ENCODE assay signal across 14 mouse cellular contexts in genomic region chr16:31905331-31905730, GRCm38 (mm10). TPM values are rescaled to one million over a fixed set of nuclear protein-coding genes. Genes with fewer than 3 reads are reported as not detected.
A peak's percentile ranks its signal among the peaks of the same experiment; 100 is the strongest.
DNase-seq lines count a peak whose midpoint lies in the region; ATAC-seq and TF ChIP-seq lines count a peak whose summit lies in the region.
"Had no signal": no experiment of that assay in that cellular context is flagged by ENCODE, and none has a peak within 500 bp of the region (broad histone marks: within the 10 kb centered on the region; RNA-seq: fewer than 3 reads in every experiment).

No protein-coding gene starts in this region.

- no peaks in the 10 kb centered on the region for H3K27me3 ChIP-seq in lung, postnatal 0 days (replicated peaks; ENCODE audit: insufficient read depth, low read length)
- H3K27me3 ChIP-seq in liver, postnatal 0 days (ENCODE audit: insufficient read depth, low read length), result no peaks in the 10 kb centered on the region
- no peaks in the 10 kb centered on the region for H3K27me3 ChIP-seq in forebrain, embryonic 13.5 days
- H3K27me3 ChIP-seq: embryonic facial prominence, embryonic 13.5 days had no signal

- no peaks in the 10 kb centered on the region for H3K36me3 ChIP-seq in lung, postnatal 0 days (ENCODE audit: insufficient read depth, low read length)
- H3K36me3 ChIP-seq in liver, postnatal 0 days (replicated peaks; ENCODE audit: insufficient read depth, low read length), result no peaks in the 10 kb centered on the region
- no peaks in the 10 kb centered on the region for H3K36me3 ChIP-seq in forebrain, embryonic 13.5 days (ENCODE audit: poor library complexity, severe bottlenecking)
- H3K36me3 ChIP-seq: embryonic facial prominence, embryonic 13.5 days; heart, embryonic 13.5 days; limb, embryonic 10.5 days had no signal

- no peak overlapping the region for H3K4me3 ChIP-seq in gastrocnemius, adult 2 months
- H3K4me3 ChIP-seq in lung, postnatal 0 days (ENCODE audit: low read depth, low read length), result no peak overlapping the region
- H3K4me3 ChIP-seq in liver, postnatal 0 days (ENCODE audit: low read depth, low read length), result no peak overlapping the region
- H3K4me3 ChIP-seq in forebrain, embryonic 13.5 days, result no peak overlapping the region
- H3K4me3 ChIP-seq: embryonic facial prominence, embryonic 13.5 days; heart, embryonic 13.5 days; limb, embryonic 10.5 days had no signal

- H3K9ac ChIP-seq in lung, postnatal 0 days (replicated peaks; ENCODE audit: low read depth), result no peak overlapping the region
- no peak overlapping the region for H3K9ac ChIP-seq in liver, postnatal 0 days (replicated peaks)
- no peak overlapping the region for H3K9ac ChIP-seq in forebrain, embryonic 13.5 days
- H3K9ac ChIP-seq: embryonic facial prominence, embryonic 13.5 days had no signal

- no peak overlapping the region for H3K4me2 ChIP-seq in lung, postnatal 0 days (replicated peaks; ENCODE audit: low read depth, low read length)
- no peak overlapping the region for H3K4me2 ChIP-seq in liver, postnatal 0 days (ENCODE audit: low read depth, low read length)
- H3K4me2 ChIP-seq in forebrain, embryonic 13.5 days, result no peak overlapping the region
- H3K4me2 ChIP-seq: embryonic facial prominence, embryonic 13.5 days had no signal

- 76% methylated on average over 4 of the region's 4 CpGs for WGBS in lung, postnatal 0 days
- WGBS in liver, postnatal 0 days (ENCODE audit: insufficient replicate concordance), result 66% methylated on average over 4 of the region's 4 CpGs
- 81% methylated on average over 4 of the region's 4 CpGs for WGBS in forebrain, embryonic 13.5 days

- ATAC-seq in lung, postnatal 0 days, result no peak
- ATAC-seq in liver, postnatal 0 days, result no peak
- no peak for ATAC-seq in forebrain, embryonic 13.5 days
- no peak for ATAC-seq in erythroid progenitor cell, adult 5-6 weeks (replicated peaks; ENCODE audit: low FRiP score, poor library complexity, severe bottlenecking)

- no peaks in the 10 kb centered on the region for H3K9me3 ChIP-seq in lung, postnatal 0 days (ENCODE audit: low read length)
- no peaks in the 10 kb centered on the region for H3K9me3 ChIP-seq in liver, postnatal 0 days (ENCODE audit: low read length)
- H3K9me3 ChIP-seq in forebrain, embryonic 13.5 days (replicated peaks), result no peaks in the 10 kb centered on the region
- H3K9me3 ChIP-seq: embryonic facial prominence, embryonic 13.5 days; heart, embryonic 13.5 days; limb, embryonic 10.5 days had no signal

- no peak for TF ChIP-seq EP300 in lung, postnatal 0 days (IDR thresholded peaks at IDR 0.05)
- TF ChIP-seq EP300 in liver, postnatal 0 days (IDR thresholded peaks at IDR 0.05; ENCODE audit: low read depth), result no peak

- intact Hi-C loops in gastrocnemius, adult 2 months (cut with DNase I), result no loop called here
- intact Hi-C loops in gastrocnemius, postnatal 36 days (cut with DNase I), result no loop called here

- no peak for DNase-seq in gastrocnemius, adult 2 months
- DNase-seq in gastrocnemius, postnatal 36 days, result no peak
- no peak for DNase-seq in lung, postnatal 0 days (ENCODE audit: low spot score)
- no peak for DNase-seq in lung, postnatal 14 days
- DNase-seq in ZHBTc4 (ENCODE audit: low read depth, low spot score), result peak; percentile 78
- DNase-seq in liver, postnatal 0 days, result no peak
- DNase-seq: cerebellum, adult 11 months; retina, postnatal 1 day had no signal

- TF ChIP-seq CTCF in gastrocnemius, adult 2 months (IDR thresholded peaks at IDR 0.05), result peak; percentile 42
- peak; percentile 46 for TF ChIP-seq CTCF in lung, postnatal 0 days (IDR thresholded peaks at IDR 0.05)
- TF ChIP-seq CTCF in liver, postnatal 0 days (IDR thresholded peaks at IDR 0.05; ENCODE audit: low read depth), result peak; percentile 64

- no peak overlapping the region for H3K27ac ChIP-seq in gastrocnemius, adult 2 months
- no peak overlapping the region for H3K27ac ChIP-seq in lung, postnatal 0 days (ENCODE audit: low read length)
- no peak overlapping the region for H3K27ac ChIP-seq in liver, postnatal 0 days (ENCODE audit: low read depth)
- no peak overlapping the region for H3K27ac ChIP-seq in forebrain, embryonic 13.5 days
- H3K27ac ChIP-seq: embryonic facial prominence, embryonic 13.5 days; heart, embryonic 13.5 days; limb, embryonic 10.5 days had no signal

- H3K4me1 ChIP-seq in lung, postnatal 0 days (ENCODE audit: insufficient read depth, low read depth, low read length), result peaks cover 3% of the 10 kb centered on the region; the same call in 1 of the 2 replicates
- peaks cover 7% of the 10 kb centered on the region for H3K4me1 ChIP-seq in liver, postnatal 0 days (ENCODE audit: insufficient read depth)
- 0 out of 2 replicates have a peak, but pooled peaks cover 13% of the 10 kb centered on the region for H3K4me1 ChIP-seq in forebrain, embryonic 13.5 days

RNA-seq across cellular contexts. Expression of gene Meltf, which starts 26.7 kb away (rescaled TPM):
- not detected for total RNA-seq in gastrocnemius, adult 2 months (2021)
- total RNA-seq in gastrocnemius, postnatal 36 days (2021), result not detected
- 0.04 TPM in 1 of 2 replicates, not detected in the other for polyA plus RNA-seq in lung, postnatal 0 days (2015; fragmentation: Nextera tagmentation; extraction: Ambion mirVana)
- 0.12 and 0.14 TPM in 2 replicates for polyA plus RNA-seq in liver, postnatal 0 days (2015; fragmentation: Nextera tagmentation; extraction: Ambion mirVana)
- 0.09 and 0.16 TPM in 2 replicates for polyA plus RNA-seq in forebrain, embryonic 13.5 days (2015; fragmentation: Nextera tagmentation; extraction: Ambion mirVana)
- not detected in 2 replicates for total RNA-seq in erythroid progenitor cell, adult 5-6 weeks (2015; ENCODE audit: low replicate concordance)
- total RNA-seq in erythroid progenitor cell, adult 5-6 weeks (2017; ENCODE audit: low replicate concordance), result not detected in 2 replicates
- polyA plus RNA-seq: C2C12 had no signal

RNA-seq across cellular contexts. Expression of gene Pigz, which starts 28.3 kb away (rescaled TPM):
- total RNA-seq in gastrocnemius, adult 2 months (2021), result under 1 TPM; 0.20 to 0.71 TPM
- under 1 TPM; 0.37 to 0.94 TPM for total RNA-seq in gastrocnemius, postnatal 36 days (2021)
- polyA plus RNA-seq in lung, postnatal 0 days (2015; fragmentation: Nextera tagmentation; extraction: Ambion mirVana), result 0.30 and 0.63 TPM in 2 replicates
- polyA plus RNA-seq in liver, postnatal 0 days (2015; fragmentation: Nextera tagmentation; extraction: Ambion mirVana), result 0.18 and 0.47 TPM in 2 replicates
- 1.8 and 2.4 TPM in 2 replicates for polyA plus RNA-seq in forebrain, embryonic 13.5 days (2015; fragmentation: Nextera tagmentation; extraction: Ambion mirVana)
- total RNA-seq in erythroid progenitor cell, adult 5-6 weeks (2015; ENCODE audit: low replicate concordance), result 3.2 TPM in 1 of 2 replicates, not detected in the other
- 0.15 and 0.39 TPM in 2 replicates for total RNA-seq in erythroid progenitor cell, adult 5-6 weeks (2017; ENCODE audit: low replicate concordance)

RNA-seq across cellular contexts. Expression of gene 0610012G03Rik, which starts 43.0 kb away (rescaled TPM):
- 10 to 100 TPM; 52.1 to 66.5 TPM for total RNA-seq in gastrocnemius, adult 2 months (2021)
- 10 to 100 TPM; 50.3 to 55.0 TPM for total RNA-seq in gastrocnemius, postnatal 36 days (2021)
- 79.7 and 82.8 TPM in 2 replicates for polyA plus RNA-seq in lung, postnatal 0 days (2015; fragmentation: Nextera tagmentation; extraction: Ambion mirVana)
- polyA plus RNA-seq in liver, postnatal 0 days (2015; fragmentation: Nextera tagmentation; extraction: Ambion mirVana), result 58.1 and 58.4 TPM in 2 replicates
- 99.7 and 103 TPM in 2 replicates for polyA plus RNA-seq in forebrain, embryonic 13.5 days (2015; fragmentation: Nextera tagmentation; extraction: Ambion mirVana)
- 10.5 and 11.9 TPM in 2 replicates for total RNA-seq in erythroid progenitor cell, adult 5-6 weeks (2015; ENCODE audit: low replicate concordance)
- total RNA-seq in erythroid progenitor cell, adult 5-6 weeks (2017; ENCODE audit: low replicate concordance), result 2.1 TPM in 1 of 2 replicates, not detected in the other

RNA-seq across cellular contexts. Expression of gene Ncbp2, which starts 43.0 kb away (rescaled TPM):
- 10 to 100 TPM; 11.5 to 17.9 TPM for total RNA-seq in gastrocnemius, adult 2 months (2021)
- 10 to 100 TPM; 11.3 to 11.9 TPM for total RNA-seq in gastrocnemius, postnatal 36 days (2021)
- 38.6 and 48.5 TPM in 2 replicates for polyA plus RNA-seq in lung, postnatal 0 days (2015; fragmentation: Nextera tagmentation; extraction: Ambion mirVana)
- polyA plus RNA-seq in liver, postnatal 0 days (2015; fragmentation: Nextera tagmentation; extraction: Ambion mirVana), result 20.4 and 21.4 TPM in 2 replicates
- polyA plus RNA-seq in forebrain, embryonic 13.5 days (2015; fragmentation: Nextera tagmentation; extraction: Ambion mirVana), result 121 TPM in 2 replicates
- 7.9 and 9.2 TPM in 2 replicates for total RNA-seq in erythroid progenitor cell, adult 5-6 weeks (2015; ENCODE audit: low replicate concordance)
- total RNA-seq in erythroid progenitor cell, adult 5-6 weeks (2017; ENCODE audit: low replicate concordance), result 4.4 and 5.9 TPM in 2 replicates
